Mouse (Mus musculus) limb, embryonic 14.5 days (tissue): ENCODE measurements at regions not wholly inside any gene's neighbourhood (a gene's known extent, or its start where the extent isn't known, plus 50 kb on each side); places are given as distances from the start of the nearest gene placed in this dataset.
A peak's percentile ranks its signal among the peaks of the same experiment; 100 is the strongest.

ENCODE experiments used
- ATAC-seq: fragments of 200-750 bp; cut with Nextera tagmentation; 2 replicates; pipeline ENCODE4 v1.8.0; 2017; ENCODE audit warnings: low read depth, moderate number of reproducible peaks, moderate TSS enrichment; ENCODE audit not compliant: low FRiP score
- DNase-seq: peaks from one replicate; pipeline ENCODE4 v3.0.0-alpha.2; 2015; ENCODE audit warnings: low spot score
- H3K27ac ChIP-seq: fragments of 300-500 bp; sonication (generic); replicated peaks from 2 replicates; pipeline ENCODE4 v1.5.1; 2014; ENCODE audit warnings: low read depth, mild to moderate bottlenecking, low read length, moderate library complexity, mixed read lengths
- H3K27me3 ChIP-seq: fragments of 300-500 bp; sonication (generic); 2 replicates; pipeline ENCODE4 v1.6.1; 2014; ENCODE audit warnings: low read length, mixed read lengths; ENCODE audit not compliant: control insufficient read depth, insufficient read depth
- H3K36me3 ChIP-seq: fragments of 300-500 bp; sonication (generic); 2 replicates; pipeline ENCODE4 v1.6.1; 2014; ENCODE audit warnings: mild to moderate bottlenecking, low read length, moderate library complexity, mixed read lengths; ENCODE audit not compliant: control insufficient read depth, insufficient read depth
- H3K4me1 ChIP-seq: fragments of 300-500 bp; sonication (generic); 2 replicates; pipeline ENCODE4 v1.6.1; 2014; ENCODE audit warnings: antibody characterized with exemption, low read length, mixed read lengths; ENCODE audit not compliant: control insufficient read depth, insufficient read depth
- H3K4me2 ChIP-seq: fragments of 300-500 bp; sonication (generic); replicated peaks from 2 replicates; pipeline ENCODE4 v1.6.1; 2014; ENCODE audit warnings: low read depth, mild to moderate bottlenecking, low read length, moderate library complexity; ENCODE audit not compliant: severe bottlenecking
- H3K4me3 ChIP-seq: fragments of 300-500 bp; sonication (generic); replicated peaks from 2 replicates; pipeline ENCODE4 v1.5.1; 2014; ENCODE audit warnings: low read length
- H3K9ac ChIP-seq: fragments of 300-500 bp; sonication (generic); 2 replicates; pipeline ENCODE4 v1.6.1; 2014; ENCODE audit warnings: mild to moderate bottlenecking, low read depth, low read length, moderate library complexity; ENCODE audit not compliant: severe bottlenecking
- H3K9me3 ChIP-seq: fragments of 300-500 bp; sonication (generic); 2 replicates; pipeline ENCODE4 v1.6.1; 2016; ENCODE audit warnings: low read length; ENCODE audit not compliant: control insufficient read depth
- POLR2A ChIP-seq: fragments of 200-500 bp; IDR thresholded peaks from 2 replicates; pipeline ENCODE4 v1.8.0; 2012; ENCODE audit warnings: inconsistent platforms, mild to moderate bottlenecking, moderate library complexity, borderline replicate concordance; ENCODE audit not compliant: insufficient read depth, insufficient read length; ENCODE audit errors: extremely low read depth
- WGBS: fragments of 180-500 bp; shearing (Covaris S2); extraction: QIAGEN DNeasy Blood & Tissue Kit; methylation state at CpG from one replicate; pipeline ENCODE4 v1.1.7; 2014; 5-methylcytosine and 5-hydroxymethylcytosine counted together

- WGBS = 13% methylated on average over 1 of the region's 1 CpGs
- Histone ChIP-seq H3K4me2 (no peak overlapping the region), H3K27ac (no peak overlapping the region), H3K36me3 (no peaks in the 10 kb centered on the region), H3K4me3 (no peak overlapping the region), H3K9me3 (no peaks in the 10 kb centered on the region), H3K4me1 (no peaks in the 10 kb centered on the region), H3K9ac (no peak overlapping the region), H3K27me3 (no peaks in the 10 kb centered on the region)
- ATAC-seq (no peak), DNase-seq (peak; percentile 47)
- no peak for TF ChIP-seq POLR2A
These were observed 127.8 kb downstream of the Stk31 start for GRCm38 (mm10) chr6:49523184-49523583.

DNA sequence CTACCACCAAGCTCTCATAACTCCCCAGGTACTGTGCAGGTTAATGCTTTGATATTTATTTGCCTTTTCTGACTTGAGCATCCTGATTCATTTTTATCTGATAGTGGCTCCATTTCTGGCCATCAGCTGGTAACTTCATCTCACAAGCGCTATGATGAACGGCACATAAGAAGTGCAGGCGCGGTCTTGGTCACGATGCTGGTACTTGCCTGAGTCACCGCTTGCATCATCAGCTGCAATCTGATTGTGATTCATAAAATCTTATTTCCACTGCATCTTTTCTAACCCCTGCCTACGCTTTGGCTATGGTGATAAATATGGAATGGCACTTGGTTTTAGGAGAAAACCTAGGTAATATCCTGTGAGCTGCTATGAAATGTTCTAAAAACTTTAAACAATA, 128.3 kb downstream of the Stk31 start:
- no peaks in the 10 kb centered on the region for H3K4me1 ChIP-seq
- H3K4me2 ChIP-seq = no peak overlapping the region
- ATAC-seq = no peak
- no peak for DNase-seq
- H3K36me3 ChIP-seq = no peaks in the 10 kb centered on the region
- no peak overlapping the region for H3K9ac ChIP-seq
- H3K27ac ChIP-seq = no peak overlapping the region
- no peaks in the 10 kb centered on the region for H3K9me3 ChIP-seq
- no peaks in the 10 kb centered on the region for H3K27me3 ChIP-seq
- 92% methylated on average over 7 of the region's 7 CpGs for WGBS
- no peak for TF ChIP-seq POLR2A
- no peak overlapping the region for H3K4me3 ChIP-seq

DNA sequence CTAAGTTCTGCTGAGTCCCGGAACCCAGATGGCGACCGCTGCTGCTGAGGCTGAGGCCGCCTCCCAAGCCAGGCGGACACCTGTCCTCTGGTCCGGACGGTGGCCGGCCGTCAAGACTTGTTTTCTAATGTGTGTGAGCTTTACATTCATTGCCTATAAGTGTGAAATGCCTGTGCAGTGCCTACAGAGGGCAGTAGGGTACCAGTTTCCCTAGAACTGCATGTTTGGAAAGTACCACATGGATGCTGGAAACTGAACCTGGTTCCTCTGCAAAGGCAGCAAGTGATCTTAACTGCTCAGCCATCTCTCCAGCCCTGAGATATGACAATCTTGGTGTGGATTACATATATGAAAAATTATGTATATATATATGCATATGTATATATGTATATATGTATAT, 138.6 kb downstream of the Stk31 start:
- no peak for DNase-seq
- Histone ChIP-seq H3K4me2 (no peak overlapping the region), H3K4me1 (no peaks in the 10 kb centered on the region), H3K36me3 (no peaks in the 10 kb centered on the region), H3K9me3 (no peaks in the 10 kb centered on the region), H3K27ac (no peak overlapping the region), H3K9ac (no peak overlapping the region), H3K4me3 (no peak overlapping the region), H3K27me3 (no peaks in the 10 kb centered on the region)
- WGBS = 92% methylated on average over 6 of the region's 9 CpGs
- no peak for ATAC-seq
- no peak for TF ChIP-seq POLR2A

DNA sequence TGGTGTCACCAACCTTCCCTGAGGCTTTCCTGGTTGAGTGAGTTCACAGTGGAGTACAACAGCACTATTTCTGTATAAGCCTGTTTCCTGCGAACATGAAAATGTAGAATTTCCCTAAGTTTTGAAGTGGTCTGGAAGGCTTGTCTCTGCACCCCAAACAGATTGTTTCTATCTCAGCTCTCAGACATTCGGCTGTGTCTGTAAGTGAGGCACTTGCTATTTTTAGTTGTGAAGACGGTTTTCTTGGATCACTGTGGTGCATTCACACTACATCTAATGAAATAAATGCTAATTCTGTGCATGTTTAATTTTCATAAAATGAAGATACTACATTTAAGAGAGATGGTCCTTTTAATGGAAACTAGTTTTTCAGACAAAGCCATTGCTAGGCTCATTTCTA, 139.1 kb downstream of the Stk31 start:
- 89% methylated on average over 3 of the region's 3 CpGs for WGBS
- H3K9ac ChIP-seq = no peak overlapping the region
- H3K9me3 ChIP-seq = no peaks in the 10 kb centered on the region
- TF ChIP-seq POLR2A = no peak
- H3K27ac ChIP-seq = no peak overlapping the region
- no peak for ATAC-seq
- DNase-seq = no peak
- H3K4me2 ChIP-seq = no peak overlapping the region
- H3K27me3 ChIP-seq = no peaks in the 10 kb centered on the region
- H3K4me3 ChIP-seq = no peak overlapping the region
- no peaks in the 10 kb centered on the region for H3K4me1 ChIP-seq
- no peaks in the 10 kb centered on the region for H3K36me3 ChIP-seq

- H3K27me3 ChIP-seq = no peaks in the 10 kb centered on the region
- no peak for TF ChIP-seq POLR2A
- no peak overlapping the region for H3K4me3 ChIP-seq
- ATAC-seq = no peak
- WGBS = 90% methylated on average over 7 of the region's 7 CpGs
- no peak overlapping the region for H3K9ac ChIP-seq
- no peaks in the 10 kb centered on the region for H3K4me1 ChIP-seq
- no peak for DNase-seq
- H3K36me3 ChIP-seq = no peaks in the 10 kb centered on the region
- no peak overlapping the region for H3K4me2 ChIP-seq
- H3K9me3 ChIP-seq = no peaks in the 10 kb centered on the region
- H3K27ac ChIP-seq = no peak overlapping the region
These were observed 149.5 kb downstream of the Stk31 start for GRCm38 (mm10) chr6:49544946-49545345.

GRCm38 (mm10) chr6:49555069-49555468, 159.7 kb downstream of the Stk31 start:
- Histone ChIP-seq H3K27me3 (no peaks in the 10 kb centered on the region), H3K4me1 (no peaks in the 10 kb centered on the region), H3K4me2 (no peak overlapping the region), H3K4me3 (no peak overlapping the region), H3K27ac (no peak overlapping the region), H3K9ac (no peak overlapping the region), H3K9me3 (no peaks in the 10 kb centered on the region), H3K36me3 (no peaks in the 10 kb centered on the region)
- 82% methylated on average over 10 of the region's 10 CpGs for WGBS
- ATAC-seq (no peak), DNase-seq (no peak)
- no peak for TF ChIP-seq POLR2A
